Mouse (Mus musculus) adrenal gland, adult 18-20 months (tissue): ENCODE results near the gene Gm20696. TPM values are rescaled to one million over a fixed set of nuclear protein-coding genes. Genes with fewer than 3 reads are reported as not detected.

Experiments
- DNase-seq, 2 experiments: peaks; one replicate each; pipeline ENCODE4 v3.0.0; 2021 to 2022; ENCODE audit warnings: low spot score in 2 of 2
- total RNA-seq, 2 experiments: library from RNA; stranded (reverse); gene quantifications; 1 replicate in 1 of 2; 2 replicates in 1 of 2; pipeline ENCODE4 v1.2.3; 2021

Gene Gm20696
- total RNA-seq, 2 experiments from 2014 or later: 2.5 to 3.0 TPM

DNA sequence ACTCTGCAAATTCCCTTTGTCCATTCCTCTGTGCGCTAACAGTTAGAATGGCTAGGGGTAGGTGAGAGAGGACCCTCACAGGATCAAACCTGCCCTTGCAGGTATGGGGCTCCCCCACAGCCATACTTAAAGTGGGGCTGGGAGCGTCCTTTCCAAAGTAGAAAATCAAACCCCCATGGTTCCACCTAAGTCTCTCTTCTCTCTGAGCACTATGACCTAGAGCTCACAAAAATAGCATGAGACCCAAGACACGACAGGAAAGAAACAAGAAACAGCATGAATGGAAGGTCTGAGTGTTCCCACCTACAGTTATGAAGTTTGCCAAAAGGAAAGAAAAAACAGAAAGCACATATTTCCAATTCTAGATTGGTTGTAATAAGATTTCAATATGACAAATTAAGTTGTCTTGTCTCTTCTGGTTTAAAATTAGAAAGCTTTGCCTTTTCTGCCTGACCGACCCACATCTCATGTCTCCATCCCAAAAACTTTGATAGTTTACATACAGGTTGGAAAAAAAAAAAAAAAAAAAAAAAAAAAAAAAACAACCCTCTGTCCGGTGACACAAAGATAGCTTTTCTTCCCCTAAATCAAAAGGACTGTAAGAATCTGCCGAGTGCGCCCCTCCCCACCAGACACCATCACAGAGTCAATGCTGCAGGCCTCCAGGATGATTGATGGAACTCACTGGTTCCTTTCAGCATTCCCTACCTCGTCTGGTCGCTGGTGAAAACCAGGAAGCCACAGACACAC is 327.8 kb downstream of the Gm20696 start:
- no peak for DNase-seq

GRCm38 (mm10) chr6:99338174-99338573 is 328.4 kb downstream of the Gm20696 start:
- no peak for DNase-seq

- no peak for DNase-seq
Measured at GRCm38 (mm10) chr6:99337575-99337974, 329.0 kb downstream of the Gm20696 start.

DNA sequence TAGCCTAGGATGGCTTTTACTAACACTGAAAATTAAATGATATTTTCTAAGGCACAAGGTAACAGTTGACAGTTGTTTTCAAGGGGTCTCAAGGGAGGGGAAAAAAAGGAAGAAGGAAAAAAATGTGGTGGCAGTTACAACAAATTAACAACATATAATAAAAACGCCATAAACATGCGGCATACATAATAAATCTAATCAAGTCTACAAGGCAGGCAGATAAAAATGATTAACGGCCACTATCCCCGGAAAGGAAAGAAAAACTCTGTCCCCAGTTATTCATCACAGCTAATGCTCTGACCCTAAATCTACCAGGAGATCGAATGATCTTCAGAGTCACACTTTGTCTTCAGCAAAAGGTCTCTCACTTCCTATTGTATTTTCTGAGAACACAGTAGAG is 330.4 kb downstream of the Gm20696 start:
- DNase-seq: no peak

- DNase-seq: no peak
Measured at GRCm38 (mm10) chr6:99335174-99335830, 331.3 kb downstream of the Gm20696 start.

GRCm38 (mm10) chr6:99334255-99334654 is 332.3 kb downstream of the Gm20696 start:
- DNase-seq: no peak

DNA sequence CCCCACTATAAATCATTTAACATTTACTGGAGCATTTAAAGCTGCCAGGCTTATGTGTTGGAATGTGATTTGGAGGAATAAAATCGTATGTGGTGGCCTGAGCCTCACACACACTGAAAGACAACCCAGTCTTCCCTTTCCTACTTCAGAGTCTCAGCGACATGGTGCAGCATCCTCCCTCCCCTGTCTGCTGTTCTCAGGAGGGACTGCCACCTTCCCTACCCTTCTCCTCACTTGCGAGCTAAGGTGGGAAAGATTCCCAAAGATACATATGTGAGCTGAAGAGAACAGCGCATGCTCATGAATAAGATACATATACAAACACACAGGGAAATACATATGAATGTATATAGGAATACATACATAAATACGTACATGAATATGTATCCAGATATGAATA is 333.5 kb downstream of the Gm20696 start:
- no peak for DNase-seq

DNA sequence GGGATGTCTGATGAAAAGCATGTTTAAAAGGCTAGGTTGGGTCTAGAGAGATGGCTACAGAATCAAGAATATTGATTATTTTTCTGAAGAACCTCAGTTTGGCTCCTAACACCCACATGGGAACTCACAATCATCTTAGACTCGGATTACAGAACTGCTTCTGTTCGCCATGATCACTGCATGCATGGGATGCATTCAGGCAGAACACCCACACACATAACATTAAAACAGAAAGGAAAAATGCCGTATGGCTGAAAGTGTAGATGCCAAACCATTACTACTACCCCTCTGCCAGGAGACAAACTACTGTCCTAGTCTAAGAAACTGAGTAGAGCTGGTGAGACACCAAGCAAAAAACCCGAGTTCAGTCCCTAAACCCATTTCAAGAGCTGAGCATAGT is 336.4 kb downstream of the Gm20696 start:
- no peak for DNase-seq

DNA sequence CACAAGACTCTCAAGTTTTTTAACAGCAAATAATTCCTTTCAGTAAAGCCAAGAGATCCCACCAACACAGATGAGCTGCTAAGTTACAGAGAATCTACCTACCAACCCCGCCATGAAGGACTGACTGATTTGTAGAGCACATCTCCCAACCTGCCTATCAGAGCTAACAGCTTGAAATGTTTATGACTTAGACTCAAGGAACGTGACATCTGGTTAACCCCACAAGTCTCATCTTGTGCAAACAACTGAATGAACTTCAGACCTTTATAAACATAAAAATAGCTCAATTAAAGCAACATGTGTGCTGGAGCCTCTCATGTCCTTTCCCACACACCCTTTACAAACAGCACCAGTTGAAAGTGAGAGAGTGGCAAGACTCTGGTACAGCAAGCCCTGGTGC is 338.0 kb downstream of the Gm20696 start:
- DNase-seq: no peak

DNA sequence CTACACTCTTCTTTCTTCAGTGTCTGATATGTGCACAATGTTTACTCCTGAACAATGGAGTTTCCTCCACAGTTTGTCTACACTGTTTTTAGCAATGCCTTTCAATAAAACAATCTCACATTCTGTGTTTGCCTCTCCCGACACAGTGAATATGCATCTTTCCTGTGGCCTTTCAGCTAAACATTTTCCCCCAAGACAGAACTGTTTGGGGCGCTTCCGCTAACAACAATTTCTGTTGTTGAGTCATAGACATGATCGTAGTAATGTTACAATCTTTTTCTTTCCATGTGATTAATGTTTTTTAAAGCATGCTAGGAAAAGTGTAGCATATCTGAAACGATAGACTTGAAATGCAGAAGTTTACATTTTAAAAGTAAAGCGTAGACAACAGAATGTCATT is 338.5 kb downstream of the Gm20696 start:
- DNase-seq: no peak

- no peak for DNase-seq
Measured at GRCm38 (mm10) chr6:99327721-99328120, 338.9 kb downstream of the Gm20696 start.

GRCm38 (mm10) chr6:99325881-99326280 is 340.7 kb downstream of the Gm20696 start:
- no peak for DNase-seq

- no peak for DNase-seq
Measured at GRCm38 (mm10) chr6:99325461-99325860, 341.1 kb downstream of the Gm20696 start.

GRCm38 (mm10) chr6:99322132-99322904 is 344.3 kb downstream of the Gm20696 start:
- DNase-seq: no peak

DNA sequence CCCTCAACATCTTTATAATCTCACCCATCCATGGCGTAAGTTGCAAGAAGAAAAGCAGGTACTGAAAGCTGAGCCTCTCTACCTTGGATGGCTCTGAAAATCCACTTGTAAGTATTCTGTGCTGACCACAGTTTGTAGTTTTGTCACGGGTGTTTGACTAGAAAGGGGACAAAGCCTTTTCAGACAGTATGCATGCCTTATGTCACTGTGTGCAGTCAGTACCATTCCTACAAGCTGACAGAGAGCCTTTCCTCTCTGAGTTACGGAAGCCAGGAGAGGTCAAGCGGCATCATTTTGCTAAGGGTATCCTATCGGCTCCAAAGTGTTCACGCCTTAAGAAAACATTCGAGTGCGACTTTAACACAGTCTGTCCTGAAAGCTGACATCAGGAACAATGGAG is 346.2 kb downstream of the Gm20696 start:
- no peak for DNase-seq

- DNase-seq: no peak
Measured at GRCm38 (mm10) chr6:99319415-99320405, 346.9 kb downstream of the Gm20696 start.

DNA sequence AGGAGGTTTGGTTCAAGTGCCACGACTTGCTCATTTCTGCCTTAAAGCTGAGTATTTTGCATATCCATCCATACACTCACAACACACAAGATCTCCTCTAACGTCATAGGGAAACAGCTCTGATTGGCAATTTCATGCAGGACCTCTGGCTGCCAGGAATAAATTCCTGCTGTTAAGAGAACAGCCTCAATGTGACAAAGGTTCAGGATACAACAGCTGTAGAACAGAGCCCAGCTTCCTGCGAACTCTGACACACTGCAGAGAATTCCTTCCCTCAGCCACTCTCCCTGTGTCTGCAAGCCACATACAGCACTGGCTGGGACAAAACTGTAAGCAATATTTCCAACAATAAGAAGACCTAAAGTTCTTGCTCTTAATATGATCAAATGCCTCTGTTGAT is 351.9 kb downstream of the Gm20696 start:
- DNase-seq: no peak

- DNase-seq: no peak
Measured at GRCm38 (mm10) chr6:99310529-99310928, 356.1 kb downstream of the Gm20696 start.

DNA sequence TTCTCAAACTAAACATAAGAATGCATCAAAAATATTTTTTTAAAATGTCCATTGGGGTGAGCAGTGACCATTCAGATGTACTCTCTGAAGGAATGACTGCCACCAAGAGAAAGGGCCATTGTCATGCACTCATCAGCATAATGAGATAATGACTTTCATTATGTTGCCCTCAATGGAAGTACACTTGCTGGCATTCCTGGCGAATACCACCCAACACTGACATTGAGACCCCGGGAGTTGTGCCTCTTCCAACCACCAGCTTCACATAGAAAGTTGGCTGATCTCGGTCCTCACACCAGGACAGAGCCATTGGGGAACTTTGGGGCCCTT is 356.5 kb downstream of the Gm20696 start:
- no peak for DNase-seq

GRCm38 (mm10) chr6:99309466-99310170 is 357.0 kb downstream of the Gm20696 start:
- no peak for DNase-seq
